9 mouse cellular contexts compared by ENCODE assay signal in genomic region chr9:36916915-36917314, GRCm38 (mm10).
DNase-seq lines count a peak whose midpoint lies in the region; ATAC-seq lines count a peak whose summit lies in the region.
"Had no signal": no experiment of that assay in that cellular context is flagged by ENCODE, and none has a peak within 500 bp of the region (broad histone marks: within the 10 kb centered on the region; RNA-seq: fewer than 3 reads in every experiment).

No protein-coding gene starts in this region.

- peak; percentile 90 for DNase-seq in embryonic facial prominence, embryonic 14.5 days (ENCODE audit: low spot score)
- DNase-seq in kidney, postnatal 10 days, result peak; percentile 54
- peak; percentile 1 for DNase-seq in naive thymus-derived CD4-positive, alpha-beta T cell, adult 2 months (ENCODE audit: low read depth)
- DNase-seq in spleen, postnatal 14 days (ENCODE audit: low spot score in 2 of 2), result no peak
- DNase-seq in frontal cortex, postnatal 36 days (ENCODE audit: low spot score in 2 of 2), result no peak

- H3K4me2 ChIP-seq in heart, embryonic 15.5 days, result no peak overlapping the region; the same call in 1 of the 2 replicates
- H3K4me2 ChIP-seq in heart, embryonic 12.5 days, result no peak overlapping the region
- H3K4me2 ChIP-seq in embryonic facial prominence, embryonic 14.5 days (ENCODE audit: low read depth, low read length), result peak overlapping the region; percentile 31; the same call in 1 of the 2 replicates

- peaks cover 4% of the 10 kb centered on the region; the same call in 1 of the 2 replicates for H3K4me1 ChIP-seq in heart, embryonic 15.5 days (replicated peaks)
- H3K4me1 ChIP-seq in heart, embryonic 12.5 days (replicated peaks), result peaks cover 12% of the 10 kb centered on the region
- peaks cover 11% of the 10 kb centered on the region for H3K4me1 ChIP-seq in embryonic facial prominence, embryonic 14.5 days (ENCODE audit: control insufficient read depth, insufficient read depth, low read length)

- 53% methylated on average over 5 of the region's 5 CpGs for WGBS in heart, embryonic 15.5 days
- 24% methylated on average over 5 of the region's 5 CpGs for WGBS in heart, embryonic 12.5 days
- WGBS in embryonic facial prominence, embryonic 14.5 days, result 30% methylated on average over 5 of the region's 5 CpGs

- H3K4me3 ChIP-seq in heart, embryonic 15.5 days, result no peak overlapping the region
- H3K4me3 ChIP-seq in heart, embryonic 12.5 days, result no peak overlapping the region
- H3K4me3 ChIP-seq in embryonic facial prominence, embryonic 14.5 days (ENCODE audit: low read depth, low read length), result no peak overlapping the region

- H3K27me3 ChIP-seq in heart, embryonic 15.5 days, result no peaks in the 10 kb centered on the region
- no peaks in the 10 kb centered on the region for H3K27me3 ChIP-seq in heart, embryonic 12.5 days (replicated peaks)
- H3K27me3 ChIP-seq in embryonic facial prominence, embryonic 14.5 days (replicated peaks; ENCODE audit: control insufficient read depth, insufficient read depth, low read length), result no peaks in the 10 kb centered on the region

- ATAC-seq in heart, embryonic 15.5 days (replicated peaks; ENCODE audit: insufficient number of reproducible peaks, insufficient read depth, low FRiP score, low read depth), result peak; percentile 49; the same call in 1 of the 2 replicates
- ATAC-seq in heart, embryonic 12.5 days (ENCODE audit: insufficient number of reproducible peaks, low FRiP score), result no peak
- peak; percentile 79 for ATAC-seq in embryonic facial prominence, embryonic 14.5 days (ENCODE audit: low read depth)
- no peak for ATAC-seq in cerebellum, adult (ENCODE audit: insufficient number of reproducible peaks, low FRiP score, low TSS enrichment)
- ATAC-seq: liver, postnatal 0 days had no signal

- peak overlapping the region; percentile 21; the same call in 1 of the 2 replicates for H3K27ac ChIP-seq in heart, embryonic 15.5 days
- no peak overlapping the region for H3K27ac ChIP-seq in heart, embryonic 12.5 days (ENCODE audit: poor library complexity, severe bottlenecking)
- peak overlapping the region; percentile 74 for H3K27ac ChIP-seq in embryonic facial prominence, embryonic 14.5 days (replicated peaks; ENCODE audit: low read depth, low read length)

- H3K9ac ChIP-seq in heart, embryonic 15.5 days, result 0 out of 2 replicates have a peak overlapping the region, but pooled peaks have one; percentile 11
- no peak overlapping the region for H3K9ac ChIP-seq in heart, embryonic 12.5 days
- 0 out of 2 replicates have a peak overlapping the region, but pooled peaks have one; percentile 43 for H3K9ac ChIP-seq in embryonic facial prominence, embryonic 14.5 days (ENCODE audit: low read depth, low read length)
- H3K9ac ChIP-seq: liver, postnatal 0 days had no signal

- H3K36me3 ChIP-seq in heart, embryonic 15.5 days, result no peaks in the 10 kb centered on the region
- H3K36me3 ChIP-seq in heart, embryonic 12.5 days, result no peaks in the 10 kb centered on the region
- no peaks in the 10 kb centered on the region for H3K36me3 ChIP-seq in embryonic facial prominence, embryonic 14.5 days (ENCODE audit: control insufficient read depth, insufficient read depth, low read length)

- no peaks in the 10 kb centered on the region for H3K9me3 ChIP-seq in heart, embryonic 15.5 days (replicated peaks)
- no peaks in the 10 kb centered on the region for H3K9me3 ChIP-seq in heart, embryonic 12.5 days (replicated peaks)
- no peaks in the 10 kb centered on the region for H3K9me3 ChIP-seq in embryonic facial prominence, embryonic 14.5 days (ENCODE audit: control insufficient read depth, low read length)

Comparison
In these comparisons a context has a peak if more than half of its experiments do, and no peak if none do; other contexts are left out.
1. ATAC-seq: peak in heart, embryonic 15.5 days (single experiment) and embryonic facial prominence, embryonic 14.5 days (single experiment); none in heart, embryonic 12.5 days (single experiment) and cerebellum, adult (single experiment).
2. DNase-seq: peak in embryonic facial prominence, embryonic 14.5 days (single experiment), kidney, postnatal 10 days (single experiment) and naive thymus-derived CD4-positive, alpha-beta T cell, adult 2 months (single experiment); none in spleen, postnatal 14 days (0 of 2) and frontal cortex, postnatal 36 days (0 of 2).